Mouse (Mus musculus): Measurements from ENCODE around the gene Mfsd12. TPM values are rescaled to one million over a fixed set of nuclear protein-coding genes. Genes with fewer than 3 reads are reported as not detected.

The Mfsd12 gene
- polyA plus RNA-seq, 1 experiment from 2014 or later = 14.5 TPM

DNA sequence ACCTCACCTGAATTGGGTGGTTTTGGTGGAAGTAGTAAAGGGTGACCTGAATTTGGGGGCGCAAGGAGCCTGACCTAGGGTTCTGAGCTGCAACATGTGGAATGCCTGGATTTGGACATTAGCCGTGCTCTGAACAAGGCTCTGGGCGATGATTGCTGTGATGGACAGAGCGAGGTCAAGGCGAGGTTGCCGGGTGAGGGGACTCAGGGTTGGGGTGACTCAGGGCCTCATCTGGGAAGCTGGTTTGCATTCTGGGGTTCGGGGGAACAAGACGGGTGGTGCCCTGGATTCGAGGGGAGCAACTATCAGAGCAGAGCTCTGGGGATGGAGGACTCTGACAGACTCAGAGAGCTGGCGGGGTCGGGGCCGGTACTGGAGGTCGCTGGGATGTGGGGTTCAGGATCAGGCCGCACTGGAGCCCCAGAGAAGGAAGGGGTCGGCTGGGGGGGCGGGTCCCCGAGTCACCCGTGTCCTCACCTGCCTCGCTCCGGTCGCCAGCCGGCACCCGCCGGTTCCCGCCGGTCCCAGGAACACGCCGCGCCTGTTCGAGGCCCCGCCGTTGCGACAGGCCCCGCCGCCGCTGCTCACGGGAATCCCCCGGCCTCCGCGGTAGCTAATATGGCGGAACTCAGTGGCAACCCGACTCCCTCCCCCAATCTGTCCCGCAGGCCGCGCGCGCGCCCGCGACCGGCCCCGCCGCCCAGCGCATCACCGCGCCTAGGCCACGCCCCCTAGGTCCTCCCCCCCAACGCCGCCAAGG is 20.7 kb downstream of the Mfsd12 start, which contains the start of gene Fzr1:
TSS of gene Fzr1 (minus strand) at position 724 of the 760 bp plus-strand sequence.
- H3K4me1 ChIP-seq = peaks cover 22% of the 10 kb centered on the region
- H3K27ac ChIP-seq = peak within 1 kb of the TSS; percentile 78
- peak within 1 kb of the TSS; percentile 85 for H3K4me3 ChIP-seq
- 1% methylated on average over 57 of the region's 59 CpGs for WGBS
- H3K27me3 ChIP-seq = no peaks in the 10 kb centered on the region
- H3K36me3 ChIP-seq = peaks cover 26% of the 10 kb centered on the region
- peak; percentile 41 for ATAC-seq (ENCODE audit: insufficient number of reproducible peaks, insufficient read depth, low FRiP score, low TSS enrichment)
- no peaks in the 10 kb centered on the region for H3K9me3 ChIP-seq
- H3K4me2 ChIP-seq (replicated peaks) = peak within 1 kb of the TSS; percentile 79
- peak within 1 kb of the TSS; percentile 96 for H3K9ac ChIP-seq

DNA sequence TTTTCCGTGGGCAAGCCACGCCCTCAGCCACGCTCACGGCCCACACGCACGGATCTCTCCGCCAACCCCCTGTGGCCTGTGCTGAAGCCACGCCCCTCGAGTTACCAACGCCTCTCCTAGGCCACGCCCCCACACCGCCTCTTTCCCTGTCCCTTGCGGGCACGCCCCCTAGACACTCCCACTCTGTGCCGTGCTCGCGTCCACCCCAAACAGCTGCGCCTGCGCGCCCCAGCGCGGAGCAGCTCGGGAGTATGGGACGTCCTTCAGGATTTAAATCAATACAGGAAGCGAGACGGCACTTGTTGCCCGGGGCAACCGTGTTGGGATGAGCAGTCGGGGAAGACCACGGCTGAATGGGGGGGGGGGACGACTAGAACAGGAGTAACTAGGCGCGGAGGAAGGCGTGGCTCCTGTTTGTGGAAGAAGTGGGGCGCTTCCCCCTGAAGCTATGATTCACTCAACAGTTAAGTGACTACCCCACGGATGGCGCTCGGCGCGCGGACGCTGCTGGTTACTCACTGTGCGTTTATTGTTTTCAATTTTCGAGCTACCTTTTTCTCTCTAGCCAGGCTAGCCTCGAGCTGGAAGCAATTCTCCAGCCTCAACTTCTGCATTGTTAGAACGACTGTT is 21.4 kb downstream of the Mfsd12 start:
- H3K4me3 ChIP-seq = peak overlapping the region; percentile 85
- under 1% methylated on average over 45 of the region's 46 CpGs for WGBS
- H3K9me3 ChIP-seq = no peaks in the 10 kb centered on the region
- H3K27me3 ChIP-seq = no peaks in the 10 kb centered on the region
- H3K4me2 ChIP-seq (replicated peaks) = peak overlapping the region; percentile 79
- peaks cover 19% of the 10 kb centered on the region for H3K36me3 ChIP-seq
- peak; percentile 93 for ATAC-seq (ENCODE audit: insufficient number of reproducible peaks, insufficient read depth, low FRiP score, low TSS enrichment)
- peak overlapping the region; percentile 28 for H3K9ac ChIP-seq
- peaks cover 22% of the 10 kb centered on the region for H3K4me1 ChIP-seq
- H3K27ac ChIP-seq = peak overlapping the region; percentile 78

DNA sequence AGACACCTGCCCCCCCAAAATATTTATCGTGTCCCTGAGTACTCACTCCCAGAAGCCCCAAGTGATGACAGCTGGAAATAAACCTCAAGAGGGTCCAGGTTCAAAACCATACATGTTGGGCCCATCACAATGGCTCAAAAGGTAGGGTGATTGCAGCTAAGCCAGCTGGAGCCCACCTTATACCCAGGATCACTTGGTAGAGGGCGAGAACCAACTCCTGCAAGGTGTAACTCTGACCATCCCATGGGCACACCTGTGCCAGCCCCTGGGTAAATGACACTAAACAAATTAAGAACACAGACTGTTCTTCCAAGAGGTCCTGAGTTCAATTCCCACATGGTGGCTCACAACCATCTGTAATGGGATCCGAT is 21.9 kb downstream of the Mfsd12 start:
- H3K36me3 ChIP-seq = peaks cover 14% of the 10 kb centered on the region
- peak overlapping the region; percentile 28 for H3K9ac ChIP-seq
- peak overlapping the region; percentile 79 for H3K4me2 ChIP-seq (replicated peaks)
- peak overlapping the region; percentile 78 for H3K27ac ChIP-seq
- 55% methylated on average over 3 of the region's 3 CpGs for WGBS
- no peaks in the 10 kb centered on the region for H3K27me3 ChIP-seq
- peak overlapping the region; percentile 85 for H3K4me3 ChIP-seq
- peaks cover 22% of the 10 kb centered on the region for H3K4me1 ChIP-seq
- H3K9me3 ChIP-seq = no peaks in the 10 kb centered on the region
- ATAC-seq (ENCODE audit: insufficient number of reproducible peaks, insufficient read depth, low FRiP score, low TSS enrichment) = no peak

DNA sequence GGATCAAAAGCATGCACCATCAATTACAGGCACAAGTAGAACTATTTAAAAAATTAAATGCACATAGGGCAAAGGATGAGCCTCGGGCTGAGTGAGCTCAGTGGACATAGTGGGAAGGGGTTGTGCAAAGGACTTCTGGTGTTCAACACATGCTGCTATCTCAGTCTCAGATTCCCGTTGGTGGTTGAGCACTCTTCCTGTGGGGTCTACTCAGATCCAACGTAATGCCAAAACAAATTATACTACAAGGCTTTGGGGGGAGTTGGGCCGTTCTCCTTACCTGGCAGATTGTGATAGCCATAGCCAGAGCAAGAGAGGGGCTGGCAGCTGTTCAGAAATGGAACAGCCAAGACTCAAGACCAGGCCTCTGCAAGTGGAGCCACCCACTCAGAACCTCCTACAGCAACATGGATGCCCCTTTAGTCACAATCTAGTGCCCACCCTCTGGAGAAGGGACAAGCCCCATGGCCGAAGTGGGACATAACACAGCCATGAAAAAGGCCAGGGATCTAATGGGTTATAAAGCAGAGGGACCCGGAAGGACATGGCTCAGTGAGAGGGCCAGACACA is 22.6 kb downstream of the Mfsd12 start:
- Histone ChIP-seq H3K27me3 (no peaks in the 10 kb centered on the region), H3K36me3 (peaks cover 11% of the 10 kb centered on the region), H3K9me3 (no peaks in the 10 kb centered on the region), H3K4me3 (no peak overlapping the region), H3K9ac (no peak overlapping the region), H3K27ac (no peak overlapping the region), H3K4me1 (peaks cover 24% of the 10 kb centered on the region), H3K4me2 (replicated peaks) (no peak overlapping the region)
- no peak for ATAC-seq (ENCODE audit: insufficient number of reproducible peaks, insufficient read depth, low FRiP score, low TSS enrichment)
- WGBS = 85% methylated on average over 6 of the region's 6 CpGs

DNA sequence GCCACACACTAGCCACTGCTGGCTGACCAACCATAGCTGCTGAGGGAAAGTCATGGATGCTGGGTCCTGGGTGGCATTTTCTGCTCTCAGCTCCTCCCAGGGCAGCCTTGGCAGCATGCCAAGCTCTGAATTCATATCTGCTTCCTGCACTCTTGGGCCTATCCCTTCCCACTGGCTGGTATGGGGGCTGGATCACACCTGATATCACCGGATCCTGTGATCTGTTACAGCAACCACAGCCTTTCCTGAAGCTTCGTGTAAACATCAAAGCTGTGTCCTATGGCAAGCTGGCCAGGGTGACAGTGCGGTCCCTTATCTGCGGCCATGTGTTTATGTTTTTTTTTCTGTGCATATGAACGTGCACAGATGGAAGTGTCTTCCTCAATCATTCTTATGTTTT is 24.7 kb downstream of the Mfsd12 start:
- Histone ChIP-seq H3K9ac (peak overlapping the region; percentile 10; the same call in 1 of the 2 replicates), H3K27me3 (no peaks in the 10 kb centered on the region), H3K9me3 (no peaks in the 10 kb centered on the region), H3K4me1 (peaks cover 23% of the 10 kb centered on the region), H3K27ac (no peak overlapping the region; the same call in 1 of the 2 replicates), H3K36me3 (peaks cover 14% of the 10 kb centered on the region), H3K4me2 (replicated peaks) (no peak overlapping the region), H3K4me3 (no peak overlapping the region)
- ATAC-seq (ENCODE audit: insufficient number of reproducible peaks, insufficient read depth, low FRiP score, low TSS enrichment) = no peak
- 85% methylated on average over 5 of the region's 5 CpGs for WGBS

DNA sequence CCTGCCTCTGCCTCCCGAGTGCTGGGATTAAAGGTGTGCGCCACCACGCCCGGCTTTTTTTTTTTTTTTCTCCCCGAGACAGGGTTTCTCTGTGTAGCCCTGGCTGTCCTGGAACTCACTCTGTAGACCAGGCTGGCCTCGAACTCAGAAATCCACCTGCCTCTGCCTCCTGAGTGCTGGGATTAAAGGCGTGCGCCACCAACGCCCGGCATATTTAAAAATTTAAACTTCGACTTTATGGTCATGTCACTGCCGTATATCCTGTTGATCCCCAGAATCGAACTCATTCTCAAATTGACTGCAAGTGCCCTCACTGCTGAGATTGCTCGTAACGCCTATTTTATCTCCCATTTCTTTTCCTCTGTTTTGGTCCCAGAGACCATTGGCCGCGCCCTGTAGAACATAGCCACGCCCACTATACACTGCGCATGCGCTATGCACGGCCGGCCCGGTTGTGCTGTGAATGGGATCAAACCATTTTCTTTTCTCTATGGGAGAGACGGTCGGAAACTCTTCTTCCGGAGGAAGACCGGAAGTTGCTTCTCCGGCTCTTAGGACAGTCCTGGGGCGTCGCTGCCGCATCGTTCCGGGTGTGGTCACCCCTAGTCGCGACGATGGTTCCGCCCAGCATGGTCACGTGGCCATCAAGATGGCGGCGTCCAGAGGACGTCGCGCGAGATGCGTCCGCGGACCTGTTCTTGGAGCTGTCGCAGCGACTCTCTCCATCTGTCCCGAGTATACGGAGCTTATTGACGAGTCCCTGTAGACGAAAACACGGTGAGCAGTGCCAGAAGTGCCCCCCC is 26.7 kb downstream of the Mfsd12 start, which contains the start of the genes Dohh and Gm48551:
TSS of gene Dohh (plus strand) at position 627 of the 803 bp plus-strand sequence.
TSS of gene Gm48551 (plus strand) at position 665 of the 803 bp plus-strand sequence.
- no peaks in the 10 kb centered on the region for H3K9me3 ChIP-seq

DNA sequence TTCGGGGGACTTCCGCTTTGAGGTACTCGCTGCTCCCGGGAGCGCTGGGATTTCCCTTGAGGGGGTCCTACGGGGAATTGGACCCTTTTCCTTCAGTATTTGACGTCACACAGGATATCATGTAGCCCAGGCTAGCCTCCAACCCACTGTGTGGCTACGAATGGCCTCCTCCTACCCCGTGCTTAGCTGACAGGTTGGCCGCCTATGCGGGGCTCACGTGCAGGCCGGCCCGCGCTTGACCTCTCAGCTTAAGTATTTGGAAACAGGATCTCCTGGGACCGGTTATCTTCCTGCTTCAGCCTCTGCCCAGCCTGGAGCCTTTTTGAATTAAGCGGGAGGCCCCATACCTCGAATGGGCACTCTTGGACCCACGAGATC is 27.3 kb downstream of the Mfsd12 start:
- 0 out of 2 replicates have a peak, but pooled peaks have one; percentile 10 for ATAC-seq (ENCODE audit: insufficient number of reproducible peaks, insufficient read depth, low FRiP score, low TSS enrichment)
- peaks cover 18% of the 10 kb centered on the region for H3K4me1 ChIP-seq
- H3K4me3 ChIP-seq = peak overlapping the region; percentile 78
- H3K9ac ChIP-seq = peak overlapping the region; percentile 75
- H3K27me3 ChIP-seq = no peaks in the 10 kb centered on the region
- no peaks in the 10 kb centered on the region for H3K9me3 ChIP-seq
- H3K27ac ChIP-seq = peak overlapping the region; percentile 85
- peaks cover 33% of the 10 kb centered on the region for H3K36me3 ChIP-seq
- WGBS = under 1% methylated on average over 19 of the region's 19 CpGs
- H3K4me2 ChIP-seq (replicated peaks) = peak overlapping the region; percentile 82

More for the DNA sequence above, 26.7 kb downstream of the Mfsd12 start, which contains the start of the genes Dohh and Gm48551:
- H3K27me3 ChIP-seq = no peaks in the 10 kb centered on the region
- WGBS = 9% methylated on average over 54 of the region's 54 CpGs
- peak within 1 kb of the TSS; percentile 82 for H3K4me2 ChIP-seq (replicated peaks)
- peak; percentile 92 for ATAC-seq (ENCODE audit: insufficient number of reproducible peaks, insufficient read depth, low FRiP score, low TSS enrichment)
- H3K4me3 ChIP-seq = peak within 1 kb of the TSS; percentile 78
- H3K27ac ChIP-seq = peak within 1 kb of the TSS; percentile 85
- H3K4me1 ChIP-seq = peaks cover 17% of the 10 kb centered on the region
- peaks cover 33% of the 10 kb centered on the region for H3K36me3 ChIP-seq
- H3K9ac ChIP-seq = peak within 1 kb of the TSS; percentile 75

DNA sequence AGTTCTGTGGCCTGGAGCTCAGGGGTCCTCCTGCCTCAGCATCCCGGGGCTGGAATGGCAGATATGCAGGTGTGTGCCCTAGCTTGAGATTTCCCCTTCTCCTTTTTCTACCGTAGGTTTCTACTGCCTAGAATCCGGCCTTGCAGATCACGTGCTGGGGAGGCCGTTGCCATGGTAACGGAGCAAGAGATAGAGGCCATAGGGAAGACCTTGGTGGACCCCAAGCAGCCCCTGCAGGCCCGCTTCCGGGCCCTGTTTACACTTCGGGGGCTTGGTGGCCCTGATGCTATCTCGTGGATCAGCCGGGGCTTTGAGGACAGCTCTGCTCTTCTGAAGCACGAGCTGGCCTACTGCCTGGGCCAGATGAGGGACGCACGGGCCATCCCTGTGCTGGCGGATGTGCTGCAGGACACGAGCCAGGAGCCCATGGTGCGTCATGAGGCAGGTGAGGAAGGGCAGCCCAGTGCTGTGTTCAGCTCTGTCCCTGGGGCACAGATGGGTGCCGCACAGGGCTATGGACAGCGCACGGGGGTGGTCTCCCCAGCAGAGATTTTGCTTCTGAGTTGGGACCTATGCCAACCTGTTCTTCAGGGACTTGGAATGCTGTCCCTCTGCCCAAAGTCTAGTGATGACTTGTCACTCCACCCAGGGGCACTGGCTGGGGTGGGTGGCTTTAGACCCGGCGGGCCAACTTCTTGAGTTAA is 28.5 kb downstream of the Mfsd12 start:
- 88% methylated on average over 22 of the region's 22 CpGs for WGBS
- no peaks in the 10 kb centered on the region for H3K9me3 ChIP-seq
- no peak for ATAC-seq (ENCODE audit: insufficient number of reproducible peaks, insufficient read depth, low FRiP score, low TSS enrichment)
- peak overlapping the region; percentile 78; the same call in 1 of the 2 replicates for H3K4me3 ChIP-seq
- peak overlapping the region; percentile 75; the same call in 1 of the 2 replicates for H3K9ac ChIP-seq
- H3K36me3 ChIP-seq = peaks cover 33% of the 10 kb centered on the region
- peak overlapping the region; percentile 82 for H3K4me2 ChIP-seq (replicated peaks)
- H3K4me1 ChIP-seq = peaks cover 22% of the 10 kb centered on the region
- no peaks in the 10 kb centered on the region for H3K27me3 ChIP-seq
- H3K27ac ChIP-seq = no peak overlapping the region

DNA sequence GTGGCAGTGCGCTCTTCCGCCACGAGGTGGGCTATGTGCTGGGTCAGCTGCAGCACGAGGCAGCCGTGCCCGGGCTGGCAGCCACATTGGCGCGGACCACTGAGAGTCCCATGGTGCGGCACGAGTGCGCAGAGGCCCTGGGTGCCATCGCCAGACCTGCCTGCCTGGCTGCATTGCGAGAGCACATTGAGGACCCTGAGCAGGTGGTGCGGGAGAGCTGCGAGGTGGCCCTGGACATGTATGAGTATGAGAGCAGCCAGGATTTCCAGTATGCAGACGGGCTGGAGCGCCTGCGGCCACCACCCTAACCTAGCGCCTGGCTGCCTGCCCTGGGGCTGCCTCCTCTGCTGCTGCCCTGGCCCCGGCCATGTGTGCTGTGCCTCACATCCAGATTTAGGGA is 30.4 kb downstream of the Mfsd12 start:
- Histone ChIP-seq H3K9ac (no peak overlapping the region), H3K4me3 (no peak overlapping the region), H3K36me3 (peaks cover 33% of the 10 kb centered on the region), H3K4me2 (replicated peaks) (no peak overlapping the region), H3K4me1 (peaks cover 22% of the 10 kb centered on the region), H3K27ac (no peak overlapping the region), H3K9me3 (no peaks in the 10 kb centered on the region), H3K27me3 (no peaks in the 10 kb centered on the region)
- no peak for ATAC-seq (ENCODE audit: insufficient number of reproducible peaks, insufficient read depth, low FRiP score, low TSS enrichment)
- 96% methylated on average over 20 of the region's 20 CpGs for WGBS

DNA sequence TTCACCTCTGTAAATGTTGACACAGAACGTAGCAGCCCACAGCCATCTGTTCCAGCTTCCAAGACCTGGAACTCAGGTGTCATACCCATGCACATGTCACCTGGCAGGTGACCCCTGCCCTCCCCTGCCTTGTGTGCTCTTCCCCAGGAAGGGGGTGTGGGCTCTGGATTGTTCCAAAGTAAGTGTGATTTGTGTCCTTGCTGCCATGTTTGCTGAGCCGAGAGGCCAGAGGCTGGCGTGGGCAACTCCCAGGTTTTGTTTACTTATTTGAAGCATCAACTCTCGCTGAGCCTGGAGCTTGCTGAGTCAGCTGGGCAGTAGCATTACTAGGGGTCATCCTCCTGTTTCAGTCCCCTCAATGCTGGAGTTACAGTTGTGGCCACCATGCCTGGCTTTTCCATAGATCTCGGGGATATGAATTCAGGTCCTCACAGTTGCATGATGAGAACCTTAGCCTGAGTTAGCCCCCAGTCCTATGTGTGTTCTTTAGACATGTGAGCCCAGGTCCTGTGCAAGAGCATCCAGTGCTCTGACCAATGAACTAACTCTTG is 31.3 kb downstream of the Mfsd12 start, which contains the start of gene Gm48552:
TSS of gene Gm48552 (plus strand) at position 501 of the 551 bp plus-strand sequence.
- ATAC-seq (ENCODE audit: insufficient number of reproducible peaks, insufficient read depth, low FRiP score, low TSS enrichment) = no peak
- Histone ChIP-seq H3K4me3 (no peak within 1 kb of the TSS), H3K9me3 (no peaks in the 10 kb centered on the region), H3K27me3 (no peaks in the 10 kb centered on the region), H3K4me2 (replicated peaks) (no peak within 1 kb of the TSS), H3K36me3 (peaks cover 33% of the 10 kb centered on the region), H3K27ac (no peak within 1 kb of the TSS), H3K9ac (0 out of 2 replicates have a peak within 1 kb of the TSS, but pooled peaks have one; percentile 24), H3K4me1 (peaks cover 31% of the 10 kb centered on the region)
- 87% methylated on average over 5 of the region's 5 CpGs for WGBS

All from embryonic facial prominence, embryonic 12.5 days (tissue).